Mouse (Mus musculus) CH12.LX (cell line): ENCODE results near the gene Tbl3. TPM values are rescaled to one million over a fixed set of nuclear protein-coding genes. Genes with fewer than 3 reads are reported as not detected.
A peak's percentile ranks its signal among the peaks of the same experiment; 100 is the strongest.

ENCODE experiments used
- DNase-seq: peaks from one replicate; pipeline ENCODE4 v3.0.0-alpha.2; 2013; ENCODE audit errors: extremely low read depth
- H3K27ac ChIP-seq: 2 replicates; pipeline ENCODE4 v1.5.1; 2012; ENCODE audit warnings: low read depth, mild to moderate bottlenecking, control low read depth, moderate library complexity; ENCODE audit not compliant: insufficient read depth
- H3K27me3 ChIP-seq: replicated peaks from 2 replicates; pipeline ENCODE3; 2012; ENCODE audit warnings: inconsistent platforms
- H3K36me3 ChIP-seq, 2 experiments: replicated peaks in 1 of 2; 2 replicates each; pipeline versions ENCODE3 to v1.6.1; 2012; ENCODE audit warnings: inconsistent platforms in 1 of 2, low read length in 1 of 2, mild to moderate bottlenecking in 1 of 2, mixed read lengths in 1 of 2, moderate library complexity in 1 of 2; ENCODE audit not compliant: control insufficient read depth in 1 of 2, insufficient read depth in 1 of 2
- H3K4me1 ChIP-seq, 2 experiments: 2 replicates each; pipeline ENCODE4 v1.6.1; 2012; ENCODE audit warnings: inconsistent platforms in 1 of 2, moderate library complexity in 1 of 2; ENCODE audit not compliant: insufficient read depth in 2 of 2, control insufficient read depth in 1 of 2
- H3K4me2 ChIP-seq: 2 replicates; pipeline ENCODE4 v1.6.1; 2012; ENCODE audit warnings: low read depth, mild to moderate bottlenecking, control low read depth; ENCODE audit not compliant: poor library complexity, insufficient read depth, severe bottlenecking
- H3K4me3 ChIP-seq, 3 experiments: fragments of 150-350 bp in 1 of 3; sonication (generic) in 1 of 3; replicated peaks in 1 of 3; 2 replicates each; pipeline versions ENCODE3 to v1.5.1; 2011 to 2012; ENCODE audit warnings: low read depth in 2 of 3, low read length in 2 of 3, mild to moderate bottlenecking in 2 of 3, moderate library complexity in 2 of 3, control low read depth in 1 of 3, improper control_type of control experiment in 1 of 3, inconsistent platforms in 1 of 3, mixed read lengths in 1 of 3; ENCODE audit not compliant: poor library complexity in 1 of 3
- H3K79me2 ChIP-seq: replicated peaks from 2 replicates; pipeline ENCODE4 v1.6.1; 2012; ENCODE audit warnings: mild to moderate bottlenecking, moderate library complexity; ENCODE audit not compliant: control insufficient read depth, poor library complexity, insufficient read depth, severe bottlenecking; ENCODE audit errors: extremely low read depth
- H3K9ac ChIP-seq: 2 replicates; pipeline ENCODE4 v1.6.1; 2012; ENCODE audit warnings: low read depth, mild to moderate bottlenecking, control low read depth, moderate library complexity; ENCODE audit not compliant: insufficient read depth
- H3K9me3 ChIP-seq: replicated peaks from 2 replicates; pipeline ENCODE3; 2012; ENCODE audit warnings: low read length, inconsistent platforms, mixed read lengths
- BHLHE40 ChIP-seq: IDR thresholded peaks from 2 replicates; pipeline ENCODE4 v1.6.1; 2011; ENCODE audit warnings: mild to moderate bottlenecking, low read depth, low read length, improper control_type of control experiment
- GABPA ChIP-seq: IDR thresholded peaks from 2 replicates; pipeline ENCODE4 v1.6.1; 2012; ENCODE audit warnings: low read depth, low read length, improper control_type of control experiment, inconsistent platforms; ENCODE audit not compliant: insufficient replicate concordance
- HCFC1 ChIP-seq: IDR thresholded peaks from 2 replicates; pipeline ENCODE4 v1.6.1; 2012; ENCODE audit warnings: low read depth, mild to moderate bottlenecking, inconsistent platforms, low read length, improper control_type of control experiment
- IRF4 ChIP-seq: IDR thresholded peaks from 2 replicates; pipeline ENCODE4 v1.6.1; 2014; ENCODE audit warnings: low read depth, mild to moderate bottlenecking, inconsistent platforms, low read length, improper control_type of control experiment
- JUND ChIP-seq: conservative IDR thresholded peaks from 2 replicates; pipeline ENCODE4 v1.6.1; 2011; ENCODE audit warnings: low read depth, low read length, improper control_type of control experiment
- KAT2A ChIP-seq: IDR thresholded peaks from 2 replicates; pipeline ENCODE4 v1.6.1; 2012; ENCODE audit warnings: low read length, improper control_type of control experiment, inconsistent platforms; ENCODE audit not compliant: insufficient replicate concordance
- MEF2A ChIP-seq: IDR thresholded peaks from 2 replicates; pipeline ENCODE4 v1.6.1; 2014; ENCODE audit warnings: low read depth, mild to moderate bottlenecking, inconsistent platforms, low read length, improper control_type of control experiment, borderline replicate concordance
- MYC ChIP-seq: IDR thresholded peaks from 2 replicates; pipeline ENCODE4 v1.6.1; 2011; ENCODE audit warnings: low read depth, mild to moderate bottlenecking, improper control_type of control experiment, low read length
- POLR2A ChIP-seq: IDR thresholded peaks from 2 replicates; pipeline ENCODE4 v1.6.1; 2011; ENCODE audit warnings: low read depth, mild to moderate bottlenecking, improper control_type of control experiment, low read length
- RCOR1 ChIP-seq: conservative IDR thresholded peaks from 2 replicates; pipeline ENCODE4 v1.6.1; 2012; ENCODE audit warnings: low read depth, mild to moderate bottlenecking, inconsistent platforms, low read length, improper control_type of control experiment
- SMC3 ChIP-seq: IDR thresholded peaks from 2 replicates; pipeline ENCODE4 v1.6.1; 2011; ENCODE audit warnings: low read depth, low read length, improper control_type of control experiment
- TBP ChIP-seq: conservative IDR thresholded peaks from 2 replicates; pipeline ENCODE4 v1.6.1; 2011; ENCODE audit warnings: low read depth, low read length, improper control_type of control experiment
- TCF12 ChIP-seq: IDR thresholded peaks from 2 replicates; pipeline ENCODE4 v1.6.1; 2014; ENCODE audit warnings: low read depth, mild to moderate bottlenecking, inconsistent platforms, low read length, improper control_type of control experiment
- UBTF ChIP-seq: IDR thresholded peaks from 2 replicates; pipeline ENCODE4 v1.6.1; 2012; ENCODE audit warnings: low read depth, mild to moderate bottlenecking, inconsistent platforms, low read length, improper control_type of control experiment, moderate library complexity
- ZKSCAN1 ChIP-seq: IDR thresholded peaks from 2 replicates; pipeline ENCODE4 v1.6.1; 2012; ENCODE audit warnings: low read depth, inconsistent platforms, low read length, improper control_type of control experiment, borderline replicate concordance
- dilution Hi-C: fragments of 300-500 bp; cut with MboI; formaldehyde crosslinking; loops from 2 replicates; pipeline ENCODE4 v1.14.3; 2020; ENCODE audit warnings: low sequenced_read_pairs; ENCODE audit not compliant: extremely low pct_unique_long_range_greater_than_20kb, extremely low pct_ligation_motif_present
- in situ Hi-C: fragments of 300-500 bp; cut with MboI; formaldehyde crosslinking; loops from 3 replicates; pipeline ENCODE4 v1.14.3; 2019; ENCODE audit warnings: low sequenced_read_pairs, low pct_ligation_motif_present, low pct_unique_long_range_greater_than_20kb, mixed read lengths
- polyA plus RNA-seq: library from polyadenylated mRNA; unstranded; fragments of >175 nt; gene quantifications from 2 replicates; pipeline ENCODE4 v1.2.1, GENCODE M21; 2012; ENCODE audit warnings: low read depth; ENCODE audit not compliant: insufficient read length
- total RNA-seq, 2 experiments: library from RNA; depleted of rRNA; stranded (reverse); fragments of 300-350 nt in 1 of 2; fragments of >200 nt in 1 of 2; gene quantifications; 2 replicates each; pipeline ENCODE4 v1.2.3; 2012 to 2014

Gene Tbl3
- total and polyA plus RNA-seq, 3 experiments = 98.0 to 105 (median 104) TPM

DNA sequence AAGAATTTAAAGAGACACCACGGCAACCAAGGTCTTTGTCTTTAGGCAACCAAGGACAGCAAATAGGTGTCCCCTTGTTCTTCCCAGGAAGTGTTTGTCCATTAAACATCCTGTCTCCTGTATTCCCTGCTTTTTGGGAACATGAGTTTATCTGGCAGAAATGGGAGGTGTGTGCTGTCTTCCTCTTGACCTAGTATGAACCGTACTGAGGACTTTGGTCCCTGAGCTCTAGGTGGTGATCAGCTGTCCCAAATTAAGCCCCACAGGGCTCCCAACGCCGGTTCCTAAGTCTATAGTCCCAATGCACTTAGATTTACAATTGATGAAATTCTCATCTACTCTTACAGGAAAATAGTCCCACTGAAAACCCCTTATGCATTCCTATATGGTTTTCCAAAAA lies 56.7 kb downstream of the Tbl3 start:
- peaks cover 28% of the 10 kb centered on the region for H3K27me3 ChIP-seq
- no peak overlapping the region for H3K4me3 ChIP-seq
- H3K9me3 ChIP-seq = no peaks in the 10 kb centered on the region
- TF ChIP-seq SMC3 = no peak
- TF ChIP-seq TCF12 = no peak
- TF ChIP-seq KAT2A = no peak
- TF ChIP-seq UBTF = no peak
- no peak for TF ChIP-seq HCFC1
- TF ChIP-seq IRF4 = no peak
- no peak for TF ChIP-seq ZKSCAN1
- no peak for TF ChIP-seq POLR2A
- no peak for TF ChIP-seq TBP
- no peak for TF ChIP-seq BHLHE40
- TF ChIP-seq JUND = no peak
- H3K4me2 ChIP-seq = no peak overlapping the region
- H3K27ac ChIP-seq = no peak overlapping the region
- H3K4me1 ChIP-seq = peaks cover 4 to 23% of the 10 kb centered on the region in 2 experiments; a peak in 2 of 4 replicates
- H3K9ac ChIP-seq = no peak overlapping the region
- in situ Hi-C loops = loop anchor here (5.0 kb wide), 1 partner anchor 53 kb away; no protein-coding TSS in a partner anchor
- dilution Hi-C loops = no loop called here
- no peaks in the 10 kb centered on the region for H3K36me3 ChIP-seq
- H3K79me2 ChIP-seq = no peaks in the 10 kb centered on the region
- DNase-seq = no peak

- H3K27ac ChIP-seq = no peak within 1 kb of the TSS
- TF ChIP-seq RCOR1 (no peak), GABPA (no peak), MYC (no peak), MEF2A (no peak)
- TF ChIP-seq, all 38 proteins: peak for 0
- Histone ChIP-seq H3K4me3 (peak within 1 kb of the TSS; percentile 39 to 68 (median 44)), H3K9me3 (no peaks in the 10 kb centered on the region), H3K79me2 (no peaks in the 10 kb centered on the region), H3K9ac (peak within 1 kb of the TSS; percentile 10; the same call in 1 of the 2 replicates), H3K27me3 (peaks cover 28% of the 10 kb centered on the region), H3K36me3 (no peaks in the 10 kb centered on the region), H3K4me2 (peak within 1 kb of the TSS; percentile 67), H3K4me1 (peaks cover 9 to 29% of the 10 kb centered on the region in 2 experiments)
- no peak for DNase-seq
- dilution Hi-C loops (no loop called here), in situ Hi-C loops (loop anchor here (5.0 kb wide), 1 partner anchor 53 kb away; no protein-coding TSS in a partner anchor)
These were observed 57.3 kb downstream of the Tbl3 start, which contains the start of gene Slc9a3r2 for GRCm38 (mm10) chr17:24650070-24650616. Slc9a3r2 (minus strand) TSS chr17:24650327.
